Mouse (Mus musculus) adrenal gland, postnatal 25 days (tissue): ENCODE data around the gene Synpo2. TPM values are rescaled to one million over a fixed set of nuclear protein-coding genes. Genes with fewer than 3 reads are reported as not detected.

Experiments used
- total RNA-seq: library from RNA; stranded (reverse); gene quantifications from 2 replicates; pipeline ENCODE4 v1.2.3, GENCODE M21; 2021

Gene Synpo2
- total RNA-seq, 1 experiment from 2014 or later, result 13.0 TPM

Other genes with a start within 250 kb of the Synpo2 start
- gene Myoz2, start 201.1 kb downstream of the Synpo2 start, total RNA-seq, result not detected in 2 replicates
- gene Sec24d, start 31.3 kb upstream of the Synpo2 start, total RNA-seq, result 140 and 169 TPM in 2 replicates
- 20.6 and 21.4 TPM in 2 replicates for gene Mettl14, start 150.0 kb upstream of the Synpo2 start, total RNA-seq
- 1.3 and 1.5 TPM in 2 replicates for gene Prss12, start 210.8 kb upstream of the Synpo2 start, total RNA-seq